Mouse (Mus musculus): ENCODE measurements around the gene Bhlhe40. TPM values are rescaled to one million over a fixed set of nuclear protein-coding genes. Genes with fewer than 3 reads are reported as not detected.

Gene Bhlhe40
- polyA plus RNA-seq, 1 experiment from 2014 or later, result 3.6 TPM

GRCm38 (mm10) chr6:108664533-108665150 lies 4.2 kb downstream of the Bhlhe40 start:
- Histone ChIP-seq H3K9me3 (replicated peaks) (no peaks in the 10 kb centered on the region), H3K9ac (no peak overlapping the region), H3K27ac (no peak overlapping the region), H3K4me1 (peaks cover 26% of the 10 kb centered on the region), H3K4me2 (replicated peaks) (no peak overlapping the region), H3K36me3 (0 out of 2 replicates have a peak, but pooled peaks cover 4% of the 10 kb centered on the region), H3K4me3 (no peak overlapping the region), H3K27me3 (peaks cover 34% of the 10 kb centered on the region)
- ATAC-seq (ENCODE audit: low FRiP score), result no peak
- 86% methylated on average over 24 of the region's 24 CpGs for WGBS

GRCm38 (mm10) chr6:108665587-108665986 lies 5.2 kb downstream of the Bhlhe40 start:
- 0 out of 2 replicates have a peak, but pooled peaks cover 4% of the 10 kb centered on the region for H3K36me3 ChIP-seq
- 75% methylated on average over 5 of the region's 5 CpGs for WGBS
- H3K4me2 ChIP-seq (replicated peaks), result no peak overlapping the region
- H3K4me1 ChIP-seq, result peaks cover 26% of the 10 kb centered on the region
- H3K27ac ChIP-seq, result no peak overlapping the region
- no peak overlapping the region for H3K9ac ChIP-seq
- no peaks in the 10 kb centered on the region for H3K9me3 ChIP-seq (replicated peaks)
- no peak overlapping the region for H3K4me3 ChIP-seq
- peaks cover 35% of the 10 kb centered on the region for H3K27me3 ChIP-seq
- ATAC-seq (ENCODE audit: low FRiP score), result no peak

GRCm38 (mm10) chr6:108666648-108667488 lies 6.4 kb downstream of the Bhlhe40 start:
- Histone ChIP-seq H3K9me3 (replicated peaks) (no peaks in the 10 kb centered on the region), H3K9ac (no peak overlapping the region), H3K27me3 (peaks cover 24% of the 10 kb centered on the region), H3K4me1 (peaks cover 19% of the 10 kb centered on the region), H3K27ac (no peak overlapping the region), H3K4me3 (no peak overlapping the region), H3K36me3 (0 out of 2 replicates have a peak, but pooled peaks cover 4% of the 10 kb centered on the region), H3K4me2 (replicated peaks) (no peak overlapping the region)
- 87% methylated on average over 12 of the region's 12 CpGs for WGBS
- ATAC-seq (ENCODE audit: low FRiP score), result no peak

- Histone ChIP-seq H3K36me3 (0 out of 2 replicates have a peak, but pooled peaks cover 4% of the 10 kb centered on the region), H3K4me1 (peaks cover 18% of the 10 kb centered on the region), H3K27ac (peak overlapping the region; percentile 40; the same call in 1 of the 2 replicates), H3K9ac (no peak overlapping the region; the same call in 1 of the 2 replicates), H3K4me2 (replicated peaks) (0 out of 2 replicates have a peak overlapping the region, but pooled peaks have one; percentile 68), H3K27me3 (peaks cover 18% of the 10 kb centered on the region; the same call in 1 of the 2 replicates), H3K9me3 (replicated peaks) (no peaks in the 10 kb centered on the region), H3K4me3 (no peak overlapping the region)
- WGBS, result 13% methylated on average over 6 of the region's 6 CpGs
- ATAC-seq (ENCODE audit: low FRiP score), result peak; percentile 27; the same call in 1 of the 2 replicates
Measured at GRCm38 (mm10) chr6:108667599-108668021, 7.2 kb downstream of the Bhlhe40 start.

- Histone ChIP-seq H3K36me3 (0 out of 2 replicates have a peak, but pooled peaks cover 4% of the 10 kb centered on the region), H3K4me1 (peaks cover 16% of the 10 kb centered on the region), H3K27ac (peak overlapping the region; percentile 40), H3K27me3 (peaks cover 15% of the 10 kb centered on the region; the same call in 1 of the 2 replicates), H3K4me2 (replicated peaks) (peak overlapping the region; percentile 68), H3K9ac (peak overlapping the region; percentile 62), H3K4me3 (peak overlapping the region; percentile 31), H3K9me3 (replicated peaks) (no peaks in the 10 kb centered on the region)
- peak; percentile 88 for ATAC-seq (ENCODE audit: low FRiP score)
- WGBS, result under 1% methylated on average over 30 of the region's 30 CpGs
Measured at GRCm38 (mm10) chr6:108668321-108668786, 7.9 kb downstream of the Bhlhe40 start.

- H3K27me3 ChIP-seq, result 0 out of 2 replicates have a peak, but pooled peaks cover 7% of the 10 kb centered on the region
- peaks cover 16% of the 10 kb centered on the region for H3K4me1 ChIP-seq
- no peak overlapping the region for H3K4me3 ChIP-seq
- H3K9me3 ChIP-seq (replicated peaks), result no peaks in the 10 kb centered on the region
- no peaks in the 10 kb centered on the region for H3K36me3 ChIP-seq
- 81% methylated on average over 3 of the region's 3 CpGs for WGBS
- no peak for ATAC-seq (ENCODE audit: low FRiP score)
- H3K4me2 ChIP-seq (replicated peaks), result no peak overlapping the region
- no peak overlapping the region for H3K9ac ChIP-seq
- H3K27ac ChIP-seq, result no peak overlapping the region
Measured at GRCm38 (mm10) chr6:108670276-108670675, 9.8 kb downstream of the Bhlhe40 start.

GRCm38 (mm10) chr6:108670821-108671220 lies 10.4 kb downstream of the Bhlhe40 start:
- no peak for ATAC-seq (ENCODE audit: low FRiP score)
- 0 out of 2 replicates have a peak, but pooled peaks cover 5% of the 10 kb centered on the region for H3K27me3 ChIP-seq
- 70% methylated on average over 3 of the region's 3 CpGs for WGBS

GRCm38 (mm10) chr6:108672094-108672493 lies 11.7 kb downstream of the Bhlhe40 start:
- Histone ChIP-seq H3K4me1 (peaks cover 16% of the 10 kb centered on the region), H3K9ac (no peak overlapping the region), H3K4me2 (replicated peaks) (no peak overlapping the region), H3K27ac (no peak overlapping the region), H3K9me3 (replicated peaks) (no peaks in the 10 kb centered on the region), H3K4me3 (no peak overlapping the region), H3K27me3 (0 out of 2 replicates have a peak, but pooled peaks cover 3% of the 10 kb centered on the region), H3K36me3 (no peaks in the 10 kb centered on the region)
- 83% methylated on average over 8 of the region's 8 CpGs for WGBS
- no peak for ATAC-seq (ENCODE audit: low FRiP score)

More at GRCm38 (mm10) chr6:108670821-108671220, 10.4 kb downstream of the Bhlhe40 start:
- H3K9me3 ChIP-seq (replicated peaks), result no peaks in the 10 kb centered on the region
- no peaks in the 10 kb centered on the region for H3K36me3 ChIP-seq
- H3K4me3 ChIP-seq, result no peak overlapping the region
- no peak overlapping the region for H3K4me2 ChIP-seq (replicated peaks)
- no peak overlapping the region for H3K27ac ChIP-seq
- H3K9ac ChIP-seq, result no peak overlapping the region
- H3K4me1 ChIP-seq, result peaks cover 16% of the 10 kb centered on the region

- Histone ChIP-seq H3K9ac (no peak overlapping the region), H3K9me3 (replicated peaks) (no peaks in the 10 kb centered on the region), H3K27me3 (0 out of 2 replicates have a peak, but pooled peaks cover 3% of the 10 kb centered on the region), H3K36me3 (no peaks in the 10 kb centered on the region), H3K4me1 (0 out of 2 replicates have a peak, but pooled peaks cover 3% of the 10 kb centered on the region), H3K4me2 (replicated peaks) (no peak overlapping the region), H3K4me3 (no peak overlapping the region), H3K27ac (no peak overlapping the region)
- WGBS, result 91% methylated on average over 2 of the region's 2 CpGs
- no peak for ATAC-seq (ENCODE audit: low FRiP score)
Measured at GRCm38 (mm10) chr6:108674221-108674620, 13.8 kb downstream of the Bhlhe40 start.

- Histone ChIP-seq H3K9ac (no peak overlapping the region), H3K4me1 (0 out of 2 replicates have a peak, but pooled peaks cover 3% of the 10 kb centered on the region), H3K27me3 (no peaks in the 10 kb centered on the region), H3K4me3 (no peak overlapping the region), H3K36me3 (no peaks in the 10 kb centered on the region), H3K4me2 (replicated peaks) (no peak overlapping the region), H3K9me3 (replicated peaks) (no peaks in the 10 kb centered on the region), H3K27ac (no peak overlapping the region)
- WGBS, result 90% methylated on average over 9 of the region's 9 CpGs
- ATAC-seq (ENCODE audit: low FRiP score), result no peak
Measured at GRCm38 (mm10) chr6:108676783-108677340, 16.4 kb downstream of the Bhlhe40 start.

GRCm38 (mm10) chr6:108677697-108678096 lies 17.3 kb downstream of the Bhlhe40 start:
- no peaks in the 10 kb centered on the region for H3K9me3 ChIP-seq (replicated peaks)
- no peak overlapping the region for H3K27ac ChIP-seq
- no peak overlapping the region for H3K4me3 ChIP-seq
- H3K4me2 ChIP-seq (replicated peaks), result no peak overlapping the region
- WGBS, result 85% methylated on average over 4 of the region's 4 CpGs
- no peaks in the 10 kb centered on the region for H3K27me3 ChIP-seq
- no peak for ATAC-seq (ENCODE audit: low FRiP score)
- H3K9ac ChIP-seq, result no peak overlapping the region
- H3K4me1 ChIP-seq, result 0 out of 2 replicates have a peak, but pooled peaks cover 3% of the 10 kb centered on the region
- H3K36me3 ChIP-seq, result no peaks in the 10 kb centered on the region

GRCm38 (mm10) chr6:108678227-108678626 lies 17.8 kb downstream of the Bhlhe40 start:
- WGBS, result 52% methylated on average over 5 of the region's 5 CpGs
- Histone ChIP-seq H3K9ac (no peak overlapping the region), H3K4me1 (0 out of 2 replicates have a peak, but pooled peaks cover 3% of the 10 kb centered on the region), H3K4me3 (no peak overlapping the region), H3K36me3 (no peaks in the 10 kb centered on the region), H3K9me3 (replicated peaks) (no peaks in the 10 kb centered on the region), H3K27me3 (no peaks in the 10 kb centered on the region), H3K27ac (no peak overlapping the region), H3K4me2 (replicated peaks) (no peak overlapping the region)
- ATAC-seq (ENCODE audit: low FRiP score), result no peak
